Mouse (Mus musculus) forebrain, postnatal 0 days (tissue): Measurements from ENCODE around the gene Cadm3. TPM values are rescaled to one million over a fixed set of nuclear protein-coding genes. Genes with fewer than 3 reads are reported as not detected.
"Not testable (repeated sequence)": the region's sequence is repeated elsewhere in the genome, so short reads cannot be mapped to it uniquely, and the experiment has no call there.

Source experiments
- ATAC-seq: fragments of 200-750 bp; cut with Nextera tagmentation; 2 replicates; pipeline ENCODE4 v1.8.0; 2017; ENCODE audit warnings: mild to moderate bottlenecking, moderate library complexity
- DNase-seq: peaks from one replicate; pipeline ENCODE4 v3.0.0-alpha.2; 2015
- H3K27ac ChIP-seq: fragments of 300-500 bp; sonication (generic); 2 replicates; pipeline ENCODE4 v1.5.1; 2014; ENCODE audit warnings: low read depth, mild to moderate bottlenecking, antibody characterized with exemption, low read length, moderate library complexity, mixed read lengths
- H3K27me3 ChIP-seq: fragments of 300-500 bp; sonication (generic); 2 replicates; pipeline ENCODE4 v1.6.1; 2014; ENCODE audit warnings: mild to moderate bottlenecking, low read length, mixed read lengths; ENCODE audit not compliant: insufficient read depth
- H3K36me3 ChIP-seq: fragments of 300-500 bp; sonication (generic); 2 replicates; pipeline ENCODE4 v1.6.1; 2014; ENCODE audit warnings: mild to moderate bottlenecking, moderate library complexity; ENCODE audit not compliant: insufficient read depth
- H3K4me1 ChIP-seq: fragments of 300-500 bp; sonication (generic); 2 replicates; pipeline ENCODE4 v1.6.1; 2014; ENCODE audit warnings: antibody characterized with exemption; ENCODE audit not compliant: insufficient read depth
- H3K4me2 ChIP-seq: fragments of 300-500 bp; sonication (generic); 2 replicates; pipeline ENCODE4 v1.6.1; 2014; ENCODE audit warnings: low read depth, mild to moderate bottlenecking, moderate library complexity
- H3K4me3 ChIP-seq: fragments of 300-500 bp; sonication (generic); 2 replicates; pipeline ENCODE4 v1.5.1; 2014; ENCODE audit warnings: low read depth, low read length, mixed read lengths
- H3K9ac ChIP-seq: fragments of 300-500 bp; sonication (generic); 2 replicates; pipeline ENCODE4 v1.6.1; 2014; ENCODE audit warnings: mild to moderate bottlenecking
- H3K9me3 ChIP-seq: fragments of 300-500 bp; sonication (generic); 2 replicates; pipeline ENCODE4 v1.6.1; 2016; ENCODE audit warnings: low read length
- CTCF ChIP-seq: sonication (generic); IDR thresholded peaks from 2 replicates; pipeline ENCODE4 v1.5.1; 2016; ENCODE audit warnings: antibody characterized with exemption, control low read depth, low read depth
- WGBS: fragments of 180-500 bp; shearing (Covaris S2); extraction: QIAGEN DNeasy Blood & Tissue Kit; methylation state at CpG from one replicate; pipeline ENCODE4 v1.1.7; 2014; 5-methylcytosine and 5-hydroxymethylcytosine counted together
- polyA plus RNA-seq: library from polyadenylated mRNA; unstranded; fragments of >200 nt; fragmentation: Nextera tagmentation; extraction: Ambion mirVana; gene quantifications from 2 replicates; pipeline ENCODE4 v1.2.1, GENCODE M21; 2015
- total RNA-seq: library from RNA; depleted of rRNA; stranded (reverse); fragments of >200 nt; gene quantifications from 2 replicates; pipeline ENCODE4 v1.2.3, GENCODE M21; 2014

Gene Cadm3
- total and polyA plus RNA-seq, 2 experiments from 2014 or later = 41.0 to 354 TPM

DNA sequence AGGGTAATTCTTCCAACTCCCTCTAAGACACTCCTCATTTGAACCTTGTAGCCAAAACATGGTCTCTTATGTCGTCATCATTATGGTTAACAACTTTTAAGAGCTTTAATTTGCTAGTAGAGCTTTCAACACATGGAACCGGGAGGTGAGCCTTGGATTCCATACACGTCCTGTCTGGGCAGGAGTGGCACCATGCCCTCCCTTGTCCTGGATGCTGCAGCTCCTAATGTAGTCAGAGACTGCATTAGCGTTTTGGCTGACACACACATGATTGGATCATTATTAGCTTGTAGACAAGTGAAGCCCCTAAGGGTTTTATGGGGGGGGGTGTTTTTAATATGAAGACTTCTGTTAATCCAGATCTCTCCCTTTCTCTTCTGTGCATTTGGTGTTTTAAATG, 42.5 kb downstream of the Cadm3 start:
- ATAC-seq (no peak), DNase-seq (no peak)
- H3K4me3 ChIP-seq = no peak overlapping the region
- TF ChIP-seq CTCF = no peak
- H3K9me3 ChIP-seq = no peaks in the 10 kb centered on the region
- no peak overlapping the region for H3K9ac ChIP-seq
- no peak overlapping the region for H3K4me2 ChIP-seq
- no peaks in the 10 kb centered on the region for H3K27me3 ChIP-seq
- no peaks in the 10 kb centered on the region for H3K4me1 ChIP-seq
- no peaks in the 10 kb centered on the region for H3K36me3 ChIP-seq
- WGBS = 41% methylated on average over 4 of the region's 4 CpGs
- H3K27ac ChIP-seq = no peak overlapping the region

DNA sequence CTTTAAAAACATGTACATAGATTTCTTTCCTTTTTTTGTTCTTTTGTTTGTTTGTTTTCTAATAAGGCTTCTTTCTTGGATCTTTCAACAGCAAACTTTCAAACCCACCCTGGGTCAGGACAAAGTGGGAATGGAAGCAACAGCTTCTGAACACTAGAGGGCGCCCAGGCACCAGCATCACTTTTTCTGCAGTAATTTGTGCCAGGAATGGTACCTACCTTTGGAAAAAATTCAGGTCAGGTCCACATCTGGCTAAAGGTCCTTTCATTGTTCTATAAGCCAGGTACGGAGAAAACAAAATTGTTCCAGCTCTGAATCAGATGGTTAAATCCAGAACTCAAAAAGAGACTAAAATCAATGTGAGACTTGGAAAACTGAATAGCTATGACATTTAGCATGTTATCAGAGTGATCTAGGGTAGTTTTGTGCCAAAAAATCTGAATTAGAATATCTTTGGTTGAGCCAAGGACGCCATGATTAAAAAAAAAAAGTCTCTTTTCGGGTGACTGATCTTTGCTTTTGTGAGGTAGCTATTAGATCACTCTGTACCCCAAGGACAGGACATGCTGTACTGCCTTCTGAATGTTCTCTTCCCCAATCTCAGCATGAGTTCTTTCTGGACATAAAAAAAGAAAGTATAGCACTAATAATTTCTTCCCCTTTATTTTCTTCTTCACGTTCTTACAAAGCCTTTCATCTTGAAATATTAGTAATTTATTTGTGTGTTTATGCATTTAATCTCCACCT, 43.5 kb downstream of the Cadm3 start:
- 30% methylated on average over 5 of the region's 5 CpGs for WGBS
- Histone ChIP-seq H3K27me3 (no peaks in the 10 kb centered on the region), H3K4me3 (no peak overlapping the region), H3K36me3 (no peaks in the 10 kb centered on the region), H3K9ac (no peak overlapping the region), H3K4me2 (no peak overlapping the region), H3K27ac (no peak overlapping the region), H3K9me3 (no peaks in the 10 kb centered on the region), H3K4me1 (no peaks in the 10 kb centered on the region)
- no peak for ATAC-seq
- TF ChIP-seq CTCF = peak; percentile 72
- no peak for DNase-seq

DNA sequence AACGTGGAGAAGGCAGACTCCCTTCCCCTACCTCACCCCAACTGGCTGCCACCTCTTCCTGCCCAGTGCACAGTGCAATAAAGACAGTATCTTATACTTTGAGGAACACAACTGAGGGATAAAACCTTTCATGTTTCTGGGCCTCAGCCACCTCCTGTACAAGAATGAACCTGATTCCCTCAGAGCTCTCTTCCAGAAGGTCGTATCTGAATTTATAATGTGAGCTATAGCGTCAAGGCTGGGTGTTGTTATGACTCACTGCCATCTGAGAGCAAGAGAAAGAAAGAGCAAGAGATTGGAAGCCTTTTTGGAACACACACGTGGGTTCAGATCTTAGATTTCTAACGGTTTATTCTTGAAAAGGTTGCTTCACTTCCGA, 45.3 kb downstream of the Cadm3 start:
- Histone ChIP-seq H3K27ac (no peak overlapping the region), H3K9ac (no peak overlapping the region), H3K4me2 (no peak overlapping the region), H3K4me1 (no peaks in the 10 kb centered on the region), H3K36me3 (no peaks in the 10 kb centered on the region), H3K27me3 (no peaks in the 10 kb centered on the region), H3K4me3 (no peak overlapping the region), H3K9me3 (no peaks in the 10 kb centered on the region)
- no peak for DNase-seq
- ATAC-seq = peak; percentile 56
- WGBS = 48% methylated on average over 6 of the region's 6 CpGs
- TF ChIP-seq CTCF = no peak

DNA sequence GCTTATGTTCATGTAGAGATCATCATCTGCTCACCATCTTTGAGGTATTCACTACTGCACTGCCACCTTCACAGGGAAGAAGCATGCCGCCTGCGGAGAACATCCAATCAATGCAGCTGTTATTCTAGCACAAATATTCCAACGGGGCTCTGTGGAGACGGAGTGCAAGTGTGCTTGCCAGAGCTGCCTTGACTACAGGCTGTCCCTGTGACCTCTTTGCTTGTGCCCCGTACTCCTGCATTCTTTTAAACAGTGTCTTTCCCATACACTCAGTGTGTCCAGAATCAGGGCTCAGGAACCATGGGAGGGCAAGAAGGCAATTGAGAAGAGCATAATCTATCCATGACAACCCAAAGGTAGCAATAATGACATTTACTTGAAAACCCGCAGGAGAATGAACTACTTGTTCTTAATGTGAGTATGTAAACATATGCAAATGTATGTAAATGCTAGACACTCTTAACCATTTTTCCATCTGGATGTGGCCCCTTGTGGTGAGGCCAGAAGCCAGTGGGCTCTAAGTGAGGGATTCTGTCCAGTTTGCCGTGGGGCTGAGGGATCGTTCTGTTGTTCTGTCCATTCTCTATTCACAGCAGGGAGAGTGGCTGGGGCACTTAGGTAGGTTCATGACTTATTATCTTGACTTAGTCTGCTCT, 45.8 kb downstream of the Cadm3 start:
- TF ChIP-seq CTCF = no peak
- no peaks in the 10 kb centered on the region for H3K36me3 ChIP-seq
- no peaks in the 10 kb centered on the region for H3K27me3 ChIP-seq
- no peaks in the 10 kb centered on the region for H3K4me1 ChIP-seq
- no peak overlapping the region for H3K9ac ChIP-seq
- no peak overlapping the region for H3K4me2 ChIP-seq
- DNase-seq (no peak), ATAC-seq (peak; percentile 63)
- H3K4me3 ChIP-seq = no peak overlapping the region
- H3K9me3 ChIP-seq = no peaks in the 10 kb centered on the region
- 41% methylated on average over 8 of the region's 8 CpGs for WGBS
- H3K27ac ChIP-seq = 0 out of 2 replicates have a peak overlapping the region, but pooled peaks have one; percentile 9

- H3K9ac ChIP-seq = no peak overlapping the region
- DNase-seq (no peak), ATAC-seq (no peak)
- H3K4me3 ChIP-seq = no peak overlapping the region
- no peaks in the 10 kb centered on the region for H3K9me3 ChIP-seq
- TF ChIP-seq CTCF = no peak
- 89% methylated on average over 2 of the region's 2 CpGs for WGBS
- no peaks in the 10 kb centered on the region for H3K27me3 ChIP-seq
- no peak overlapping the region for H3K27ac ChIP-seq
- H3K36me3 ChIP-seq = no peaks in the 10 kb centered on the region
- H3K4me1 ChIP-seq = no peaks in the 10 kb centered on the region
- H3K4me2 ChIP-seq = no peak overlapping the region
These were observed 49.5 kb downstream of the Cadm3 start for GRCm38 (mm10) chr1:173317925-173318477.

DNA sequence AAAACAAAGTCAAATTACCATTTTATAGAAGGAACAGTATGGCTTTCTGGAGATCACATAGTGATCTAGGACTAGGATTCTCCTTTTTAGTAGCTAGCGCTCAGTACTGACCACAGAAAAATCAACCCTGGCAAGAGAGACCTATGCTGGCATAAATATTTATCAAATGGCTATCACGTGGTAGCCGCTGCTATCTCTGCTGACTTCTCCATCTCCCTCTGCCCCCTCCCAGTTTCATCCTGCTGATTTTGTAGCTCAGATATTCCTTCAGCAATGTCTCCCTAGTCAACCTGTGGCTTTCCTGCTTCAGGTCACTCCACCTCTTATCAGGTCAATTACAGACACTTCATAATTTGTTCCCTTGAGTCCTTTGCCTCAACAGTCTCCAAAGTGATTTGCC, 51.8 kb downstream of the Cadm3 start:
- no peak for ATAC-seq
- no peaks in the 10 kb centered on the region for H3K36me3 ChIP-seq
- TF ChIP-seq CTCF = no peak
- WGBS = 94% methylated on average over 3 of the region's 3 CpGs
- H3K4me1 ChIP-seq = no peaks in the 10 kb centered on the region
- no peak for DNase-seq
- H3K4me2 ChIP-seq = no peak overlapping the region
- no peaks in the 10 kb centered on the region for H3K9me3 ChIP-seq
- H3K9ac ChIP-seq = no peak overlapping the region
- no peak overlapping the region for H3K27ac ChIP-seq
- no peak overlapping the region for H3K4me3 ChIP-seq
- no peaks in the 10 kb centered on the region for H3K27me3 ChIP-seq

- not testable (repeated sequence) for H3K4me1 ChIP-seq, H3K27ac ChIP-seq, H3K4me3 ChIP-seq, ATAC-seq, H3K27me3 ChIP-seq, H3K9ac ChIP-seq, H3K36me3 ChIP-seq, H3K4me2 ChIP-seq, H3K9me3 ChIP-seq, DNase-seq
- WGBS = 81% methylated on average over 7 of the region's 7 CpGs
These were observed 53.9 kb downstream of the Cadm3 start for GRCm38 (mm10) chr1:173313535-173314050.

- 80% methylated on average over 3 of the region's 3 CpGs for WGBS
- not testable (repeated sequence) for H3K27me3 ChIP-seq
These were observed 64.7 kb downstream of the Cadm3 start for GRCm38 (mm10) chr1:173302795-173303194.

More at GRCm38 (mm10) chr1:173302795-173303194, 64.7 kb downstream of the Cadm3 start:
- not testable (repeated sequence) for H3K27ac ChIP-seq, H3K4me2 ChIP-seq, DNase-seq, H3K36me3 ChIP-seq, H3K9me3 ChIP-seq, H3K4me3 ChIP-seq, H3K9ac ChIP-seq, H3K4me1 ChIP-seq, ATAC-seq
